ENCODE assay signal across 27 mouse cellular contexts in genomic region chr19:41807497-41807896, GRCm38 (mm10). TPM values are rescaled to one million over a fixed set of nuclear protein-coding genes. Genes with fewer than 3 reads are reported as not detected.
DNase-seq lines count a peak whose midpoint lies in the region; ATAC-seq lines count a peak whose summit lies in the region.
"Had no signal": no experiment of that assay in that cellular context is flagged by ENCODE, and none has a peak within 500 bp of the region (broad histone marks: within the 10 kb centered on the region; RNA-seq: fewer than 3 reads in every experiment).

No protein-coding gene starts in this region.

- H3K36me3 ChIP-seq in heart, embryonic 11.5 days (ENCODE audit: control insufficient read depth, insufficient read depth, low read length): no peaks in the 10 kb centered on the region
- H3K36me3 ChIP-seq in liver, embryonic 15.5 days (replicated peaks): no peaks in the 10 kb centered on the region
- no peaks in the 10 kb centered on the region for H3K36me3 ChIP-seq in forebrain, embryonic 13.5 days (ENCODE audit: poor library complexity, severe bottlenecking)
- H3K36me3 ChIP-seq in kidney, embryonic 15.5 days: no peaks in the 10 kb centered on the region
- H3K36me3 ChIP-seq: embryonic facial prominence, embryonic 13.5 days; heart, embryonic 15.5 days; hindbrain, embryonic 15.5 days; limb, embryonic 10.5 days; midbrain, embryonic 12.5 days had no signal

- ATAC-seq in heart, embryonic 11.5 days (replicated peaks; ENCODE audit: insufficient number of reproducible peaks, low FRiP score, low TSS enrichment): no peak
- ATAC-seq in erythroid progenitor cell, adult 5-6 weeks (replicated peaks; ENCODE audit: low FRiP score, poor library complexity, severe bottlenecking): peak; percentile 77
- ATAC-seq in liver, embryonic 15.5 days (ENCODE audit: insufficient read depth): peak; percentile 81
- ATAC-seq in forebrain, embryonic 13.5 days: no peak
- ATAC-seq in kidney, embryonic 15.5 days (replicated peaks; ENCODE audit: low FRiP score): no peak
- ATAC-seq: forebrain, postnatal 0 days; lung, postnatal 0 days; Patski had no signal

- H3K4me3 ChIP-seq in heart, embryonic 11.5 days (ENCODE audit: low read depth, low read length): no peak overlapping the region
- H3K4me3 ChIP-seq in liver, embryonic 15.5 days (replicated peaks): 0 out of 2 replicates have a peak overlapping the region, but pooled peaks have one; percentile 9
- no peak overlapping the region for H3K4me3 ChIP-seq in forebrain, embryonic 13.5 days
- H3K4me3 ChIP-seq in kidney, embryonic 15.5 days (replicated peaks): no peak overlapping the region
- H3K4me3 ChIP-seq: embryonic facial prominence, embryonic 13.5 days; heart, adult 2 months; heart, embryonic 15.5 days; hindbrain, embryonic 15.5 days; layer of hippocampus, adult 2 months; limb, embryonic 10.5 days; midbrain, embryonic 12.5 days had no signal

- DNase-seq in heart, postnatal 4 days: no peak
- no peak for DNase-seq in right cerebral cortex, postnatal 4 days
- DNase-seq: adrenal gland, postnatal 36 days; cerebellum, adult 11 months; cerebellum, postnatal 14 days; embryo, embryonic 11 days; forebrain, postnatal 0 days; gastrocnemius, postnatal 25 days; heart, adult 2 months; heart, postnatal 36 days; kidney, adult 8-10 months; kidney, postnatal 25 days; right cerebral cortex, postnatal 14 days; thymus, postnatal 36 days had no signal

- H3K4me2 ChIP-seq in heart, embryonic 11.5 days: peak overlapping the region; percentile 4; the same call in 1 of the 2 replicates
- H3K4me2 ChIP-seq in liver, embryonic 15.5 days: peak overlapping the region; percentile 54
- H3K4me2 ChIP-seq in forebrain, embryonic 13.5 days: no peak overlapping the region
- H3K4me2 ChIP-seq in kidney, embryonic 15.5 days: no peak overlapping the region
- H3K4me2 ChIP-seq: embryonic facial prominence, embryonic 13.5 days; heart, embryonic 15.5 days; hindbrain, embryonic 15.5 days; midbrain, embryonic 12.5 days had no signal

- 68% methylated on average over 9 of the region's 9 CpGs for WGBS in heart, embryonic 11.5 days (ENCODE audit: insufficient replicate concordance)
- WGBS in liver, embryonic 15.5 days (ENCODE audit: insufficient replicate concordance): 20% methylated on average over 9 of the region's 9 CpGs
- WGBS in forebrain, embryonic 13.5 days: 93% methylated on average over 9 of the region's 9 CpGs
- WGBS in kidney, embryonic 15.5 days: 87% methylated on average over 9 of the region's 9 CpGs

- no peak overlapping the region for H3K27ac ChIP-seq in heart, embryonic 11.5 days (ENCODE audit: low read depth, low read length)
- peak overlapping the region; percentile 76 for H3K27ac ChIP-seq in liver, embryonic 15.5 days (replicated peaks)
- H3K27ac ChIP-seq in forebrain, embryonic 13.5 days: no peak overlapping the region
- no peak overlapping the region for H3K27ac ChIP-seq in kidney, embryonic 15.5 days
- H3K27ac ChIP-seq: embryonic facial prominence, embryonic 13.5 days; heart, adult 2 months; heart, embryonic 15.5 days; hindbrain, embryonic 15.5 days; layer of hippocampus, adult 2 months; limb, embryonic 10.5 days; midbrain, embryonic 12.5 days had no signal

- no peak overlapping the region for H3K9ac ChIP-seq in heart, embryonic 11.5 days (ENCODE audit: low read depth, low read length)
- H3K9ac ChIP-seq in liver, embryonic 15.5 days: no peak overlapping the region
- no peak overlapping the region for H3K9ac ChIP-seq in forebrain, embryonic 13.5 days
- H3K9ac ChIP-seq in kidney, embryonic 15.5 days: no peak overlapping the region
- H3K9ac ChIP-seq: embryonic facial prominence, embryonic 13.5 days; forebrain, postnatal 0 days; heart, embryonic 15.5 days; hindbrain, embryonic 15.5 days; midbrain, embryonic 12.5 days had no signal

- H3K27me3 ChIP-seq in heart, embryonic 11.5 days (ENCODE audit: control insufficient read depth, insufficient read depth, low read length): no peaks in the 10 kb centered on the region
- H3K27me3 ChIP-seq in liver, embryonic 15.5 days: no peaks in the 10 kb centered on the region
- H3K27me3 ChIP-seq in forebrain, embryonic 13.5 days: no peaks in the 10 kb centered on the region
- no peaks in the 10 kb centered on the region for H3K27me3 ChIP-seq in kidney, embryonic 15.5 days
- H3K27me3 ChIP-seq: embryonic facial prominence, embryonic 13.5 days; heart, embryonic 15.5 days; hindbrain, embryonic 15.5 days; midbrain, embryonic 12.5 days had no signal

- H3K9me3 ChIP-seq in heart, embryonic 11.5 days (replicated peaks; ENCODE audit: control insufficient read depth, low read length): 0 out of 2 replicates have a peak, but pooled peaks cover 3% of the 10 kb centered on the region
- H3K9me3 ChIP-seq in liver, embryonic 15.5 days (replicated peaks): peaks cover 7% of the 10 kb centered on the region; the same call in 1 of the 2 replicates
- H3K9me3 ChIP-seq in forebrain, embryonic 13.5 days (replicated peaks): peaks cover 6% of the 10 kb centered on the region
- peaks cover 7% of the 10 kb centered on the region for H3K9me3 ChIP-seq in kidney, embryonic 15.5 days (replicated peaks)
- H3K9me3 ChIP-seq: heart, embryonic 15.5 days; hindbrain, embryonic 15.5 days; midbrain, embryonic 12.5 days had no signal

- H3K4me1 ChIP-seq in heart, embryonic 11.5 days (ENCODE audit: control insufficient read depth, insufficient read depth, low read length): no peaks in the 10 kb centered on the region
- H3K4me1 ChIP-seq in liver, embryonic 15.5 days (replicated peaks): peaks cover 40% of the 10 kb centered on the region
- H3K4me1 ChIP-seq in forebrain, embryonic 13.5 days: no peaks in the 10 kb centered on the region; the same call in 1 of the 2 replicates
- peaks cover 15% of the 10 kb centered on the region for H3K4me1 ChIP-seq in kidney, embryonic 15.5 days
- H3K4me1 ChIP-seq: embryonic facial prominence, embryonic 13.5 days had no signal

RNA-seq across cellular contexts. Expression of gene Arhgap19, which starts 5.7 kb away (rescaled TPM):
- 20.8 and 22.8 TPM in 2 replicates for polyA plus RNA-seq in heart, embryonic 11.5 days (2014; fragmentation: Nextera tagmentation; extraction: Ambion mirVana)
- total RNA-seq in heart, postnatal 4 days (2021): 10 to 100 TPM in 1 of 2 experiments, 1 to 10 TPM in 1; 9.5 to 10.2 TPM
- 83.4 and 100 TPM in 2 replicates for total RNA-seq in erythroid progenitor cell, adult 5-6 weeks (2015; ENCODE audit: low replicate concordance)
- 98.9 and 131 TPM in 2 replicates for total RNA-seq in erythroid progenitor cell, adult 5-6 weeks (2017; ENCODE audit: low replicate concordance)
- 26.6 and 29.4 TPM in 2 replicates for polyA plus RNA-seq in liver, embryonic 15.5 days (2015; fragmentation: Nextera tagmentation; extraction: Ambion mirVana)
- 20.4 and 21.5 TPM in 2 replicates for polyA plus RNA-seq in forebrain, embryonic 13.5 days (2015; fragmentation: Nextera tagmentation; extraction: Ambion mirVana)
- 29.7 and 29.9 TPM in 2 replicates for polyA plus RNA-seq in kidney, embryonic 15.5 days (2015; fragmentation: Nextera tagmentation; extraction: Ambion mirVana)

RNA-seq across cellular contexts. Expression of gene Frat1, which starts 22.3 kb away (rescaled TPM):
- polyA plus RNA-seq in heart, embryonic 11.5 days (2014; fragmentation: Nextera tagmentation; extraction: Ambion mirVana): 3.5 and 3.6 TPM in 2 replicates
- total RNA-seq in heart, postnatal 4 days (2021): 1 to 10 TPM; 2.1 to 2.3 TPM
- 3.2 and 3.8 TPM in 2 replicates for total RNA-seq in erythroid progenitor cell, adult 5-6 weeks (2015; ENCODE audit: low replicate concordance)
- total RNA-seq in erythroid progenitor cell, adult 5-6 weeks (2017; ENCODE audit: low replicate concordance): 0.26 and 2.6 TPM in 2 replicates
- polyA plus RNA-seq in liver, embryonic 15.5 days (2015; fragmentation: Nextera tagmentation; extraction: Ambion mirVana): 8.5 and 9.1 TPM in 2 replicates
- 25.7 and 27.3 TPM in 2 replicates for polyA plus RNA-seq in forebrain, embryonic 13.5 days (2015; fragmentation: Nextera tagmentation; extraction: Ambion mirVana)
- 5.6 and 6.3 TPM in 2 replicates for polyA plus RNA-seq in kidney, embryonic 15.5 days (2015; fragmentation: Nextera tagmentation; extraction: Ambion mirVana)

RNA-seq across cellular contexts. Expression of gene Frat2, which starts 40.4 kb away (rescaled TPM):
- polyA plus RNA-seq in heart, embryonic 11.5 days (2014; fragmentation: Nextera tagmentation; extraction: Ambion mirVana): 1.1 and 2.2 TPM in 2 replicates
- 1 to 10 TPM; 3.6 to 3.9 TPM for total RNA-seq in heart, postnatal 4 days (2021)
- total RNA-seq in erythroid progenitor cell, adult 5-6 weeks (2015; ENCODE audit: low replicate concordance): 5.4 TPM in 2 replicates
- 2.6 and 3.9 TPM in 2 replicates for total RNA-seq in erythroid progenitor cell, adult 5-6 weeks (2017; ENCODE audit: low replicate concordance)
- 4.4 and 4.5 TPM in 2 replicates for polyA plus RNA-seq in liver, embryonic 15.5 days (2015; fragmentation: Nextera tagmentation; extraction: Ambion mirVana)
- 10.4 and 12.4 TPM in 2 replicates for polyA plus RNA-seq in forebrain, embryonic 13.5 days (2015; fragmentation: Nextera tagmentation; extraction: Ambion mirVana)
- polyA plus RNA-seq in kidney, embryonic 15.5 days (2015; fragmentation: Nextera tagmentation; extraction: Ambion mirVana): 4.8 and 5.9 TPM in 2 replicates

Comparison
In these comparisons a context has a peak if more than half of its experiments do, and no peak if none do; other contexts are left out.
1. ATAC-seq: peak in erythroid progenitor cell, adult 5-6 weeks (single experiment) and liver, embryonic 15.5 days (single experiment); none in heart, embryonic 11.5 days (single experiment), forebrain, embryonic 13.5 days (single experiment) and kidney, embryonic 15.5 days (single experiment).
2. H3K4me2 ChIP-seq: peak in heart, embryonic 11.5 days (single experiment) and liver, embryonic 15.5 days (single experiment); none in forebrain, embryonic 13.5 days (single experiment) and kidney, embryonic 15.5 days (single experiment).